Comparison of ENCODE assay signal across 7 mouse cellular contexts in genomic region chr2:172329179-172329578, GRCm38 (mm10). TPM values are rescaled to one million over a fixed set of nuclear protein-coding genes. Genes with fewer than 3 reads are reported as not detected.
DNase-seq lines count a peak whose midpoint lies in the region; ATAC-seq and TF ChIP-seq lines count a peak whose summit lies in the region.

No protein-coding gene starts in this region.

- 0 out of 2 replicates have a peak, but pooled peaks have one; percentile 64 for ATAC-seq in erythroid progenitor cell, adult 5-6 weeks (replicated peaks; ENCODE audit: low FRiP score, poor library complexity, severe bottlenecking)
- no peak for ATAC-seq in kidney, postnatal 0 days (replicated peaks; ENCODE audit: low FRiP score, low read depth)
- ATAC-seq in liver, embryonic 15.5 days (ENCODE audit: insufficient read depth) = peak; percentile 70; the same call in 1 of the 2 replicates

- no peak overlapping the region for H3K4me2 ChIP-seq in kidney, postnatal 0 days (ENCODE audit: low read length)
- H3K4me2 ChIP-seq in liver, embryonic 15.5 days = no peak overlapping the region

- TF ChIP-seq POLR2A in bone marrow macrophage, adult 2 months (IDR thresholded peaks at IDR 0.05; ENCODE audit: borderline replicate concordance, low read depth, low read length) = no peak

- H3K27ac ChIP-seq in bone marrow macrophage, adult 2 months (ENCODE audit: insufficient read depth, low read depth, low read length) = no peak overlapping the region
- H3K27ac ChIP-seq in kidney, postnatal 0 days = no peak overlapping the region
- H3K27ac ChIP-seq in liver, embryonic 15.5 days (replicated peaks) = no peak overlapping the region

- H3K4me3 ChIP-seq in bone marrow macrophage, adult 2 months (ENCODE audit: insufficient read depth, low read length) = no peak overlapping the region
- no peak overlapping the region for H3K4me3 ChIP-seq in kidney, postnatal 0 days (replicated peaks; ENCODE audit: low read depth, low read length)
- H3K4me3 ChIP-seq in liver, embryonic 15.5 days (replicated peaks) = no peak overlapping the region

- no peak overlapping the region for H3K9ac ChIP-seq in kidney, postnatal 0 days (ENCODE audit: low read depth, low read length)
- no peak overlapping the region for H3K9ac ChIP-seq in liver, embryonic 15.5 days

- no peaks in the 10 kb centered on the region for H3K36me3 ChIP-seq in kidney, postnatal 0 days (ENCODE audit: insufficient read depth, low read length)
- H3K36me3 ChIP-seq in liver, embryonic 15.5 days (replicated peaks) = no peaks in the 10 kb centered on the region

- H3K4me1 ChIP-seq in bone marrow macrophage, adult 2 months (ENCODE audit: control insufficient read depth, insufficient read depth, low read length) = no peaks in the 10 kb centered on the region
- H3K4me1 ChIP-seq in kidney, postnatal 0 days (replicated peaks; ENCODE audit: insufficient read depth, low read length) = no peaks in the 10 kb centered on the region
- no peaks in the 10 kb centered on the region for H3K4me1 ChIP-seq in liver, embryonic 15.5 days (replicated peaks)

- WGBS in kidney, postnatal 0 days = 6% methylated on average over 13 of the region's 13 CpGs
- 7% methylated on average over 13 of the region's 13 CpGs for WGBS in liver, embryonic 15.5 days (ENCODE audit: insufficient replicate concordance)

- no peaks in the 10 kb centered on the region for H3K9me3 ChIP-seq in kidney, postnatal 0 days (replicated peaks; ENCODE audit: low read length)
- no peaks in the 10 kb centered on the region for H3K9me3 ChIP-seq in liver, embryonic 15.5 days (replicated peaks)

- TF ChIP-seq CTCF in bone marrow macrophage, adult 2 months (IDR thresholded peaks at IDR 0.05; ENCODE audit: low read depth, low read length) = 0 out of 2 replicates have a peak, but pooled peaks have one; percentile 40
- TF ChIP-seq CTCF in kidney, postnatal 0 days (IDR thresholded peaks at IDR 0.05; ENCODE audit: low read depth) = peak; percentile 74

- no peaks in the 10 kb centered on the region for H3K27me3 ChIP-seq in kidney, postnatal 0 days (ENCODE audit: insufficient read depth, low read length)
- peaks cover 60% of the 10 kb centered on the region for H3K27me3 ChIP-seq in liver, embryonic 15.5 days

- peak; percentile 55 for DNase-seq in urinary bladder, postnatal 14 days (ENCODE audit: low spot score)
- no peak for DNase-seq in urinary bladder, adult 2 months (ENCODE audit: low spot score)
- peak; percentile 74 for DNase-seq in kidney, postnatal 0 days (ENCODE audit: low spot score)
- DNase-seq in retina, adult 2 months (ENCODE audit: low read depth, low spot score) = peak; percentile 30

RNA-seq across cellular contexts. Expression of gene Fam210b, which starts 16.2 kb away (rescaled TPM):
- 20.6 and 22.6 TPM in 2 replicates for polyA plus RNA-seq in urinary bladder, adult 2 months (2012; rRNA removed)
- polyA plus RNA-seq in bone marrow macrophage, adult 2 months (2012; ENCODE audit: insufficient read depth, insufficient read length, missing spikeins) = 10.3 and 10.7 TPM in 2 replicates
- 93.3 and 105 TPM in 2 replicates for total RNA-seq in erythroid progenitor cell, adult 5-6 weeks (2015; ENCODE audit: low replicate concordance)
- total RNA-seq in erythroid progenitor cell, adult 5-6 weeks (2017; ENCODE audit: low replicate concordance) = 66.6 and 77.2 TPM in 2 replicates
- polyA plus RNA-seq in kidney, postnatal 0 days (2015; fragmentation: Nextera tagmentation; extraction: Ambion mirVana) = 11.7 and 12.1 TPM in 2 replicates
- 136 and 142 TPM in 2 replicates for polyA plus RNA-seq in liver, embryonic 15.5 days (2015; fragmentation: Nextera tagmentation; extraction: Ambion mirVana)

RNA-seq across cellular contexts. Expression of gene Aurka, which starts 41.2 kb away (rescaled TPM):
- 3.0 and 3.1 TPM in 2 replicates for polyA plus RNA-seq in urinary bladder, adult 2 months (2012; rRNA removed)
- polyA plus RNA-seq in bone marrow macrophage, adult 2 months (2012; ENCODE audit: insufficient read depth, insufficient read length, missing spikeins) = 22.3 and 24.7 TPM in 2 replicates
- total RNA-seq in erythroid progenitor cell, adult 5-6 weeks (2015; ENCODE audit: low replicate concordance) = 198 and 222 TPM in 2 replicates
- total RNA-seq in erythroid progenitor cell, adult 5-6 weeks (2017; ENCODE audit: low replicate concordance) = 219 and 316 TPM in 2 replicates
- polyA plus RNA-seq in kidney, postnatal 0 days (2015; fragmentation: Nextera tagmentation; extraction: Ambion mirVana) = 40.0 and 46.3 TPM in 2 replicates
- polyA plus RNA-seq in liver, embryonic 15.5 days (2015; fragmentation: Nextera tagmentation; extraction: Ambion mirVana) = 129 and 132 TPM in 2 replicates

RNA-seq across cellular contexts. Expression of gene Cstf1, which starts 41.3 kb away (rescaled TPM):
- 27.0 and 28.1 TPM in 2 replicates for polyA plus RNA-seq in urinary bladder, adult 2 months (2012; rRNA removed)
- polyA plus RNA-seq in bone marrow macrophage, adult 2 months (2012; ENCODE audit: insufficient read depth, insufficient read length, missing spikeins) = 16.2 and 16.8 TPM in 2 replicates
- total RNA-seq in erythroid progenitor cell, adult 5-6 weeks (2015; ENCODE audit: low replicate concordance) = 14.1 and 21.4 TPM in 2 replicates
- total RNA-seq in erythroid progenitor cell, adult 5-6 weeks (2017; ENCODE audit: low replicate concordance) = 17.1 and 42.2 TPM in 2 replicates
- polyA plus RNA-seq in kidney, postnatal 0 days (2015; fragmentation: Nextera tagmentation; extraction: Ambion mirVana) = 32.4 and 34.6 TPM in 2 replicates
- polyA plus RNA-seq in liver, embryonic 15.5 days (2015; fragmentation: Nextera tagmentation; extraction: Ambion mirVana) = 20.7 and 20.8 TPM in 2 replicates
